Mouse (Mus musculus) E14TG2a.4 (cell line): ENCODE results near the gene Camsap1.

Experiments used
- CTCF ChIP-seq: conservative IDR thresholded peaks from 2 replicates; pipeline ENCODE4 v1.5.1; 2014; ENCODE audit warnings: low read length
- POU5F1 ChIP-seq: IDR thresholded peaks from 2 replicates; pipeline ENCODE4 v1.6.1; 2014; ENCODE audit warnings: low read length, borderline replicate concordance

DNA sequence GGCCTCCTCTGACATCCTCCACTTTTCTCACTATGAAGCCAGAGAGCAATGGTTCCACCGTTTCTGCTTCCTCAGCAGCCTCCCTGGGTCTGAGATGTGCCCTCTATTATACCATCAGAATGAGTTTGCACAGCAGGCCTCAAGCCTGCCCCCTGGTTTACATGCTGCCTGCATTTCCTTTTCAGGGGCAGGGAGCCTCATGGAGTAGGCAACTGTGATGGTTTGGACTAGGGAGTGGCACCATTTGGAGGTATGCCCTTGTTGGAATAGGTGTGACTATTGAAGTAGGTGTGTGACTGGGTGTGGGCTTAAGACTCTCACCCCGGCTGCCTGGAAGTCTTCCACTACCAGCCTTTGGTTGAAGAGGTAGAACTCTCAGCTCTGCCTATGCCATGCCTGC lies 59.3 kb downstream of the Camsap1 start:
- no peak for TF ChIP-seq CTCF
- no peak for TF ChIP-seq POU5F1
